ENCODE assay signal across 8 mouse cellular contexts in genomic region chr17:26947231-26948100, GRCm38 (mm10). TPM values are rescaled to one million over a fixed set of nuclear protein-coding genes. Genes with fewer than 3 reads are reported as not detected.
DNase-seq lines count a peak whose midpoint lies in the region; ATAC-seq and TF ChIP-seq lines count a peak whose summit lies in the region.

No protein-coding gene starts in this region.

- H3K27me3 ChIP-seq in kidney, postnatal 0 days (ENCODE audit: insufficient read depth, low read length): no peaks in the 10 kb centered on the region
- no peaks in the 10 kb centered on the region for H3K27me3 ChIP-seq in embryonic facial prominence, embryonic 11.5 days (ENCODE audit: control insufficient read depth, insufficient read depth, low read length)
- no peaks in the 10 kb centered on the region for H3K27me3 ChIP-seq in hindbrain, embryonic 11.5 days (ENCODE audit: control insufficient read depth, insufficient read depth, low read length)
- H3K27me3 ChIP-seq in midbrain, embryonic 12.5 days: no peaks in the 10 kb centered on the region

- peak overlapping the region; percentile 32; the same call in 1 of the 2 replicates for H3K4me3 ChIP-seq in kidney, postnatal 0 days (replicated peaks; ENCODE audit: low read depth, low read length)
- H3K4me3 ChIP-seq in embryonic facial prominence, embryonic 11.5 days (ENCODE audit: low read depth, low read length): no peak overlapping the region
- peak overlapping the region; percentile 43; the same call in 1 of the 2 replicates for H3K4me3 ChIP-seq in hindbrain, embryonic 11.5 days (ENCODE audit: low read depth, low read length)
- H3K4me3 ChIP-seq in midbrain, embryonic 12.5 days: peak overlapping the region; percentile 40

- H3K27ac ChIP-seq in kidney, postnatal 0 days: no peak overlapping the region; the same call in 1 of the 2 replicates
- no peak overlapping the region for H3K27ac ChIP-seq in embryonic facial prominence, embryonic 11.5 days (replicated peaks; ENCODE audit: low read depth, low read length)
- H3K27ac ChIP-seq in hindbrain, embryonic 11.5 days (ENCODE audit: low read depth, low read length): peak overlapping the region; percentile 77
- peak overlapping the region; percentile 71 for H3K27ac ChIP-seq in midbrain, embryonic 12.5 days (replicated peaks)

- peaks cover 28% of the 10 kb centered on the region for H3K4me1 ChIP-seq in kidney, postnatal 0 days (replicated peaks; ENCODE audit: insufficient read depth, low read length)
- H3K4me1 ChIP-seq in embryonic facial prominence, embryonic 11.5 days (ENCODE audit: control insufficient read depth, insufficient read depth, low read length): peaks cover 16% of the 10 kb centered on the region
- H3K4me1 ChIP-seq in hindbrain, embryonic 11.5 days (replicated peaks; ENCODE audit: control insufficient read depth, insufficient read depth, low read length): peaks cover 41% of the 10 kb centered on the region
- H3K4me1 ChIP-seq in midbrain, embryonic 12.5 days: peaks cover 77% of the 10 kb centered on the region

- H3K36me3 ChIP-seq in kidney, postnatal 0 days (ENCODE audit: insufficient read depth, low read length): no peaks in the 10 kb centered on the region
- H3K36me3 ChIP-seq in embryonic facial prominence, embryonic 11.5 days (replicated peaks; ENCODE audit: control insufficient read depth, insufficient read depth, low read depth, low read length): no peaks in the 10 kb centered on the region
- H3K36me3 ChIP-seq in hindbrain, embryonic 11.5 days (ENCODE audit: control insufficient read depth, insufficient read depth, low read length): no peaks in the 10 kb centered on the region
- H3K36me3 ChIP-seq in midbrain, embryonic 12.5 days: no peaks in the 10 kb centered on the region

- DNase-seq in kidney, postnatal 0 days (ENCODE audit: low spot score): no peak
- DNase-seq in kidney, adult 18-20 months: no peak
- DNase-seq in embryonic facial prominence, embryonic 11.5 days (ENCODE audit: low spot score): no peak
- peak; percentile 30 for DNase-seq in hindbrain, embryonic 11.5 days (ENCODE audit: low spot score)
- no peak for DNase-seq in urinary bladder, postnatal 36 days (ENCODE audit: low spot score in 2 of 2)
- no peak for DNase-seq in frontal cortex, postnatal 14 days (ENCODE audit: low spot score in 2 of 2)
- DNase-seq in ovary, postnatal 36 days (ENCODE audit: low spot score): no peak

- TF ChIP-seq CTCF in kidney, postnatal 0 days (IDR thresholded peaks at IDR 0.05; ENCODE audit: low read depth): no peak

- ATAC-seq in kidney, postnatal 0 days (replicated peaks; ENCODE audit: low FRiP score, low read depth): no peak
- ATAC-seq in embryonic facial prominence, embryonic 11.5 days (replicated peaks; ENCODE audit: insufficient number of reproducible peaks, low FRiP score, low TSS enrichment, low read depth): no peak
- ATAC-seq in hindbrain, embryonic 11.5 days (ENCODE audit: low FRiP score): no peak
- ATAC-seq in midbrain, embryonic 12.5 days (ENCODE audit: low FRiP score, low read depth): no peak

- no peak overlapping the region for H3K9ac ChIP-seq in kidney, postnatal 0 days (ENCODE audit: low read depth, low read length)
- peak overlapping the region; percentile 59 for H3K9ac ChIP-seq in embryonic facial prominence, embryonic 11.5 days (replicated peaks; ENCODE audit: low read length)
- 0 out of 2 replicates have a peak overlapping the region, but pooled peaks have one; percentile 73 for H3K9ac ChIP-seq in hindbrain, embryonic 11.5 days (ENCODE audit: low read depth, low read length)
- peak overlapping the region; percentile 72 for H3K9ac ChIP-seq in midbrain, embryonic 12.5 days (replicated peaks)

- H3K9me3 ChIP-seq in kidney, postnatal 0 days (replicated peaks; ENCODE audit: low read length): no peaks in the 10 kb centered on the region
- H3K9me3 ChIP-seq in embryonic facial prominence, embryonic 11.5 days (replicated peaks; ENCODE audit: control insufficient read depth, low read length): no peaks in the 10 kb centered on the region
- H3K9me3 ChIP-seq in hindbrain, embryonic 11.5 days (ENCODE audit: control insufficient read depth, low read length): no peaks in the 10 kb centered on the region
- H3K9me3 ChIP-seq in midbrain, embryonic 12.5 days: no peaks in the 10 kb centered on the region

- peak overlapping the region; percentile 79 for H3K4me2 ChIP-seq in kidney, postnatal 0 days (ENCODE audit: low read length)
- H3K4me2 ChIP-seq in embryonic facial prominence, embryonic 11.5 days (ENCODE audit: low read depth, low read length): peak overlapping the region; percentile 85
- H3K4me2 ChIP-seq in hindbrain, embryonic 11.5 days (replicated peaks; ENCODE audit: low read depth, low read length): peak overlapping the region; percentile 78
- peak overlapping the region; percentile 74 for H3K4me2 ChIP-seq in midbrain, embryonic 12.5 days (replicated peaks)

- 61% methylated on average over 12 of the region's 12 CpGs for WGBS in kidney, postnatal 0 days
- WGBS in embryonic facial prominence, embryonic 11.5 days: 42% methylated on average over 12 of the region's 12 CpGs
- 25% methylated on average over 12 of the region's 12 CpGs for WGBS in hindbrain, embryonic 11.5 days
- WGBS in midbrain, embryonic 12.5 days: 22% methylated on average over 12 of the region's 12 CpGs

RNA-seq across cellular contexts. Expression of gene Syngap1, which starts 6.4 kb away (rescaled TPM):
- 0.78 and 0.99 TPM in 2 replicates for polyA plus RNA-seq in kidney, postnatal 0 days (2015; fragmentation: Nextera tagmentation; extraction: Ambion mirVana)
- 2.3 and 2.8 TPM in 2 replicates for polyA plus RNA-seq in embryonic facial prominence, embryonic 11.5 days (2014; fragmentation: Nextera tagmentation; extraction: Ambion mirVana)
- polyA plus RNA-seq in hindbrain, embryonic 11.5 days (2014; fragmentation: Nextera tagmentation; extraction: Ambion mirVana): 3.4 and 4.7 TPM in 2 replicates
- polyA plus RNA-seq in midbrain, embryonic 12.5 days (2016; fragmentation: Nextera tagmentation; extraction: Ambion mirVana): 3.3 and 3.6 TPM in 2 replicates

RNA-seq across cellular contexts. Expression of gene Cuta, which starts 8.1 kb away (rescaled TPM):
- polyA plus RNA-seq in kidney, postnatal 0 days (2015; fragmentation: Nextera tagmentation; extraction: Ambion mirVana): 226 and 227 TPM in 2 replicates
- 153 and 163 TPM in 2 replicates for polyA plus RNA-seq in embryonic facial prominence, embryonic 11.5 days (2014; fragmentation: Nextera tagmentation; extraction: Ambion mirVana)
- polyA plus RNA-seq in hindbrain, embryonic 11.5 days (2014; fragmentation: Nextera tagmentation; extraction: Ambion mirVana): 135 and 154 TPM in 2 replicates
- 156 and 159 TPM in 2 replicates for polyA plus RNA-seq in midbrain, embryonic 12.5 days (2016; fragmentation: Nextera tagmentation; extraction: Ambion mirVana)

RNA-seq across cellular contexts. Expression of gene Phf1, which starts 14.6 kb away (rescaled TPM):
- 8.8 and 9.8 TPM in 2 replicates for polyA plus RNA-seq in kidney, postnatal 0 days (2015; fragmentation: Nextera tagmentation; extraction: Ambion mirVana)
- 3.7 TPM in 2 replicates for polyA plus RNA-seq in embryonic facial prominence, embryonic 11.5 days (2014; fragmentation: Nextera tagmentation; extraction: Ambion mirVana)
- 4.5 and 5.5 TPM in 2 replicates for polyA plus RNA-seq in hindbrain, embryonic 11.5 days (2014; fragmentation: Nextera tagmentation; extraction: Ambion mirVana)
- 11.6 and 11.9 TPM in 2 replicates for polyA plus RNA-seq in midbrain, embryonic 12.5 days (2016; fragmentation: Nextera tagmentation; extraction: Ambion mirVana)

RNA-seq across cellular contexts. Expression of gene Zbtb9, which starts 25.5 kb away (rescaled TPM):
- 11.1 and 12.1 TPM in 2 replicates for polyA plus RNA-seq in kidney, postnatal 0 days (2015; fragmentation: Nextera tagmentation; extraction: Ambion mirVana)
- 10.1 and 11.9 TPM in 2 replicates for polyA plus RNA-seq in embryonic facial prominence, embryonic 11.5 days (2014; fragmentation: Nextera tagmentation; extraction: Ambion mirVana)
- polyA plus RNA-seq in hindbrain, embryonic 11.5 days (2014; fragmentation: Nextera tagmentation; extraction: Ambion mirVana): 10.5 and 13.2 TPM in 2 replicates
- 18.5 and 19.9 TPM in 2 replicates for polyA plus RNA-seq in midbrain, embryonic 12.5 days (2016; fragmentation: Nextera tagmentation; extraction: Ambion mirVana)

RNA-seq across cellular contexts. Expression of gene Kifc5b, which starts 30.6 kb away (rescaled TPM):
- 1.3 and 1.8 TPM in 2 replicates for polyA plus RNA-seq in kidney, postnatal 0 days (2015; fragmentation: Nextera tagmentation; extraction: Ambion mirVana)
- polyA plus RNA-seq in embryonic facial prominence, embryonic 11.5 days (2014; fragmentation: Nextera tagmentation; extraction: Ambion mirVana): 3.9 and 5.6 TPM in 2 replicates
- 4.6 and 5.9 TPM in 2 replicates for polyA plus RNA-seq in hindbrain, embryonic 11.5 days (2014; fragmentation: Nextera tagmentation; extraction: Ambion mirVana)
- 6.3 and 9.1 TPM in 2 replicates for polyA plus RNA-seq in midbrain, embryonic 12.5 days (2016; fragmentation: Nextera tagmentation; extraction: Ambion mirVana)

Comparison
In these comparisons a context has a peak if more than half of its experiments do, and no peak if none do; other contexts are left out.
1. H3K27ac ChIP-seq: peak in hindbrain, embryonic 11.5 days (single experiment) and midbrain, embryonic 12.5 days (single experiment); none in kidney, postnatal 0 days (single experiment) and embryonic facial prominence, embryonic 11.5 days (single experiment).
2. Peak in every context shown above with its lines, with median percentiles within 50 percentile points of each other: H3K4me2 ChIP-seq.